Mouse (Mus musculus) MEL (cell line): Measurements from ENCODE around the gene Ndufa5. TPM values are rescaled to one million over a fixed set of nuclear protein-coding genes. Genes with fewer than 3 reads are reported as not detected.

ENCODE experiments used
- DNase-seq: peaks from one replicate; pipeline ENCODE4 v3.0.0; 2011; ENCODE audit warnings: low read depth, low spot score
- H3K27ac ChIP-seq: 2 replicates; pipeline ENCODE4 v1.5.1; 2012; ENCODE audit warnings: low read depth, mild to moderate bottlenecking, control low read depth, low read length, moderate library complexity; ENCODE audit not compliant: control insufficient read depth
- H3K27me3 ChIP-seq, 2 experiments: fragments of 150-350 bp in 1 of 2; sonication (generic) in 1 of 2; 2 replicates each; pipeline ENCODE4 v1.6.1; 2012; ENCODE audit warnings: low read length in 2 of 2, mild to moderate bottlenecking in 2 of 2, improper control_type of control experiment in 1 of 2, moderate library complexity in 1 of 2; ENCODE audit not compliant: insufficient read depth in 2 of 2, control insufficient read depth in 1 of 2
- H3K36me3 ChIP-seq, 2 experiments: 2 replicates each; pipeline ENCODE4 v1.6.1; 2012 to 2014; ENCODE audit warnings: low read length in 2 of 2, improper control_type of control experiment in 1 of 2, inconsistent platforms in 1 of 2, mild to moderate bottlenecking in 1 of 2; ENCODE audit not compliant: insufficient read depth in 2 of 2, control insufficient read depth in 1 of 2
- H3K4me1 ChIP-seq, 2 experiments: fragments of 150-350 bp in 1 of 2; sonication (generic) in 1 of 2; 2 replicates each; pipeline ENCODE4 v1.6.1; 2012; ENCODE audit warnings: low read length in 2 of 2, improper control_type of control experiment in 1 of 2, mild to moderate bottlenecking in 1 of 2; ENCODE audit not compliant: insufficient read depth in 2 of 2, control insufficient read depth in 1 of 2
- H3K4me3 ChIP-seq, 2 experiments: fragments of 150-350 bp in 1 of 2; sonication (generic) in 1 of 2; 2 replicates each; pipeline ENCODE4 v1.5.1; 2012; ENCODE audit warnings: low read depth in 2 of 2, low read length in 2 of 2, mild to moderate bottlenecking in 2 of 2, moderate library complexity in 2 of 2, control low read depth in 1 of 2, improper control_type of control experiment in 1 of 2; ENCODE audit not compliant: control insufficient read depth in 1 of 2, insufficient read depth in 1 of 2
- H3K79me2 ChIP-seq: 2 replicates; pipeline ENCODE4 v1.6.1; 2012; ENCODE audit warnings: mild to moderate bottlenecking, low read length, moderate library complexity; ENCODE audit not compliant: control insufficient read depth, poor library complexity, insufficient read depth
- H3K9ac ChIP-seq: 2 replicates; pipeline ENCODE4 v1.6.1; 2012; ENCODE audit warnings: low read depth, mild to moderate bottlenecking, control low read depth, low read length, moderate library complexity; ENCODE audit not compliant: control insufficient read depth, poor library complexity, severe bottlenecking
- H3K9me3 ChIP-seq: fragments of 150-350 bp; sonication (generic); replicated peaks from 2 replicates; pipeline ENCODE4 v1.6.1; 2012; ENCODE audit warnings: mild to moderate bottlenecking, low read length, improper control_type of control experiment, moderate library complexity; ENCODE audit not compliant: insufficient read depth
- BHLHE40 ChIP-seq: IDR thresholded peaks from 2 replicates; pipeline ENCODE4 v1.6.1; 2012; ENCODE audit warnings: low read depth, mild to moderate bottlenecking, inconsistent platforms, low read length, improper control_type of control experiment, borderline replicate concordance
- CHD1 ChIP-seq: IDR thresholded peaks from 2 replicates; pipeline ENCODE4 v1.6.1; 2012; ENCODE audit warnings: low read depth, mild to moderate bottlenecking, inconsistent platforms, low read length, improper control_type of control experiment
- CHD2 ChIP-seq: IDR thresholded peaks from 2 replicates; pipeline ENCODE4 v1.6.1; 2011; ENCODE audit warnings: low read length, improper control_type of control experiment
- CTCF ChIP-seq, 3 experiments: IDR thresholded peaks in 2 of 3; conservative IDR thresholded peaks in 1 of 3; 2 replicates each; pipeline ENCODE4 v1.5.1; 2011 to 2012; ENCODE audit warnings: low read length in 3 of 3, low read depth in 2 of 3, mild to moderate bottlenecking in 2 of 3, improper control_type of control experiment in 1 of 3, inconsistent platforms in 1 of 3, mixed read lengths in 1 of 3, moderate library complexity in 1 of 3; ENCODE audit not compliant: control insufficient read depth in 1 of 3, insufficient read depth in 1 of 3, poor library complexity in 1 of 3, severe bottlenecking in 1 of 3
- E2F4 ChIP-seq: IDR thresholded peaks from 2 replicates; pipeline ENCODE4 v1.6.1; 2011; ENCODE audit warnings: low read depth, low read length, improper control_type of control experiment, borderline replicate concordance
- EP300 ChIP-seq, 2 experiments: IDR thresholded peaks; 2 replicates each; pipeline ENCODE4 v1.6.1; 2011; ENCODE audit warnings: improper control_type of control experiment in 2 of 2, low read length in 2 of 2, low read depth in 1 of 2, mild to moderate bottlenecking in 1 of 2
- HCFC1 ChIP-seq: IDR thresholded peaks from 2 replicates; pipeline ENCODE4 v1.6.1; 2012; ENCODE audit warnings: low read depth, mild to moderate bottlenecking, inconsistent platforms, low read length, improper control_type of control experiment, moderate library complexity
- KAT2A ChIP-seq: conservative IDR thresholded peaks from 2 replicates; pipeline ENCODE4 v1.6.1; 2012; ENCODE audit warnings: low read depth, low read length, improper control_type of control experiment, inconsistent platforms
- MXI1 ChIP-seq: IDR thresholded peaks from 2 replicates; pipeline ENCODE4 v1.6.1; 2011; ENCODE audit warnings: mild to moderate bottlenecking, low read depth, low read length, improper control_type of control experiment
- MYB ChIP-seq: IDR thresholded peaks from 2 replicates; pipeline ENCODE4 v1.6.1; 2011; ENCODE audit warnings: mild to moderate bottlenecking, low read depth, low read length, improper control_type of control experiment
- MYC ChIP-seq: IDR thresholded peaks from 2 replicates; pipeline ENCODE4 v1.6.1; 2011; ENCODE audit warnings: low read depth, mild to moderate bottlenecking, low read length, improper control_type of control experiment, moderate library complexity
- NELFE ChIP-seq: IDR thresholded peaks from 2 replicates; pipeline ENCODE4 v1.6.1; 2011; ENCODE audit warnings: low read depth, low read length, improper control_type of control experiment
- NRF1 ChIP-seq: IDR thresholded peaks from 2 replicates; pipeline ENCODE4 v1.6.1; 2014; ENCODE audit warnings: low read depth, mild to moderate bottlenecking, inconsistent platforms, low read length, improper control_type of control experiment, moderate library complexity; ENCODE audit not compliant: poor library complexity, insufficient read depth, severe bottlenecking
- POLR2A ChIP-seq, 2 experiments: IDR thresholded peaks; 2 replicates each; pipeline ENCODE4 v1.6.1; 2011 to 2012; ENCODE audit warnings: low read length in 2 of 2, mild to moderate bottlenecking in 2 of 2, control low read depth in 1 of 2, improper control_type of control experiment in 1 of 2, low read depth in 1 of 2, moderate library complexity in 1 of 2; ENCODE audit not compliant: control insufficient read depth in 1 of 2, insufficient read depth in 1 of 2, poor library complexity in 1 of 2
- POLR2AphosphoS5 ChIP-seq: IDR thresholded peaks from 2 replicates; pipeline ENCODE4 v1.6.1; 2012; ENCODE audit warnings: low read depth, borderline replicate concordance, mild to moderate bottlenecking, inconsistent platforms, low read length, moderate library complexity, mixed read lengths
- RCOR1 ChIP-seq: IDR thresholded peaks from 2 replicates; pipeline ENCODE4 v1.6.1; 2012; ENCODE audit warnings: low read depth, mild to moderate bottlenecking, inconsistent platforms, low read length, improper control_type of control experiment
- SMC3 ChIP-seq: IDR thresholded peaks from 2 replicates; pipeline ENCODE4 v1.6.1; 2011; ENCODE audit warnings: low read depth, low read length, improper control_type of control experiment
- UBTF ChIP-seq: IDR thresholded peaks from 2 replicates; pipeline ENCODE4 v1.6.1; 2012; ENCODE audit warnings: low read depth, mild to moderate bottlenecking, inconsistent platforms, low read length, improper control_type of control experiment, moderate library complexity, borderline replicate concordance; ENCODE audit not compliant: insufficient read depth
- USF1 ChIP-seq: IDR thresholded peaks from 2 replicates; pipeline ENCODE4 v1.6.1; 2014; ENCODE audit warnings: low read depth, mild to moderate bottlenecking, inconsistent platforms, low read length, improper control_type of control experiment, moderate library complexity
- USF2 ChIP-seq, 2 experiments: IDR thresholded peaks; 2 replicates each; pipeline ENCODE4 v1.6.1; 2011 to 2012; ENCODE audit warnings: improper control_type of control experiment in 2 of 2, low read length in 2 of 2, borderline replicate concordance in 1 of 2, inconsistent platforms in 1 of 2, low read depth in 1 of 2, mild to moderate bottlenecking in 1 of 2; ENCODE audit not compliant: insufficient read depth in 1 of 2
- ZC3H11A ChIP-seq: IDR thresholded peaks from 2 replicates; pipeline ENCODE4 v1.6.1; 2012; ENCODE audit warnings: low read depth, mild to moderate bottlenecking, inconsistent platforms, low read length, improper control_type of control experiment
- ZKSCAN1 ChIP-seq: IDR thresholded peaks from 2 replicates; pipeline ENCODE4 v1.6.1; 2012; ENCODE audit warnings: low read depth, mild to moderate bottlenecking, inconsistent platforms, low read length, improper control_type of control experiment, moderate library complexity
- ZMIZ1 ChIP-seq: IDR thresholded peaks from 2 replicates; pipeline ENCODE4 v1.6.1; 2012; ENCODE audit warnings: low read depth, mild to moderate bottlenecking, inconsistent platforms, low read length, improper control_type of control experiment, moderate library complexity
- polyA plus RNA-seq, 2 experiments: library from polyadenylated mRNA; stranded (reverse) in 1 of 2; unstranded in 1 of 2; fragments of >175 nt in 1 of 2; fragments of >200 nt in 1 of 2; gene quantifications; 2 replicates each; pipeline versions ENCODE4 v1.2.1 to v1.2.4; 2012; ENCODE audit warnings: low replicate concordance in 2 of 2, low read depth in 1 of 2; ENCODE audit not compliant: insufficient read length in 2 of 2, insufficient read depth in 1 of 2, missing spikeins in 1 of 2
- total RNA-seq: library from RNA; depleted of rRNA; stranded (reverse); fragments of 300-350 nt; gene quantifications from 2 replicates; pipeline ENCODE4 v1.2.3, GENCODE M21; 2012

Gene Ndufa5
- total and polyA plus RNA-seq, 3 experiments = 225 to 235 TPM; not detected in 1

DNA sequence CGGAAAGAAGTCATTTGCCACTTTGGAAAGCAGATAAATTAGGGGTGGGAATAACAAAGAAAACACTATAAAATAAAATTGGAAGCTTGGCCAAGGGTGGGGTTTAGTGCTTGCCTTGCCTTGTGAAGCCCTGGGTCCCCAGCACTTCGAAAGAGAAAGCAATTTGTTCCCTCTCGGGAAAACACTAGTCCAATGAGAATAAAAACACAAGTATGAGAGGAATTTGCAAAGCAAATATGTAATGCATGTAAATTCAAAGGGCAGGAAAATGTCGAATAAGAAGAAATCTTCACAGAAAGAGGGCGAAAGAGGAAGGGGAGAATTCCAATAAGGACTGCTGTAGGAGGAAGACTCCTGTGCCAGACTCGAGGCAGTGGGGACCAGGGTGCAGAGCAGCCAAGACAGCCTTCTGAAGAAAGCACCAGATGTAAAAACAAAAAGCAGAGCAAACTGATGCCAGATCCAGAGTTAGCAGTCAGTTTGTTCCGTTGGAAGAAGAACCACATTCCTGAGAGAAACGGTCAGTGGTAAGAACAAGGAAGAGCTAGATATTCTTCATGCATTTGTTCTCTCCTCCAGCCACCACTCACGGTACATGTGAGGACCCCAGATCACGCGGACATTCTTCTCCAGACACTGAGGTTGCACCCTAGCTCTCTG is 26.7 kb upstream of the Ndufa5 start:
- H3K27ac ChIP-seq = no peak overlapping the region

DNA sequence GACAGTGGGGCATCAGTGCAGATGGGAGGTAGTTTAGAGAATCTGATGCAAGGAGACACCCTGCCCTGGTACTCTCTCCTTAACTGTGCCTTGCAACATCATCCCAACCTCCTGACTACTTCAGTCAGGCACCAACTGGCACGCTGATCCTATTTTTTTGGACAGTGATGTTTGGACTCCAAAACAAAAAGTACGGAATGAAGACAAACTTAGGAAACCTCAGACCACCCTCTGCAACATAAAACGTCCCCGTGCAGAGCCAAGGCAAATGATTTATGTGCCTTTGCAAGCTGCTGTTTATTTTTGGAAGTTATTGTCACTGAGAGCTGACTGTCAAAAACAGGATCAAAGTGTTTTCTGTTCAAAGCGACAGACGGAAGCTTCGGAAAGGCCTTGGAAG is 24.2 kb upstream of the Ndufa5 start:
- no peak for TF ChIP-seq RCOR1
- no peak for TF ChIP-seq USF2 (IDR thresholded peaks at IDR 0.05; ENCODE audit: borderline replicate concordance in 1 of 2, insufficient read depth in 1 of 2, low read depth in 1 of 2, low read length in 2 of 2)
- TF ChIP-seq MXI1 = no peak
- TF ChIP-seq EP300 (IDR thresholded peaks at IDR 0.05; ENCODE audit: low read depth in 1 of 2, low read length in 2 of 2) = no peak
- no peak for TF ChIP-seq E2F4
- no peak for TF ChIP-seq ZMIZ1
- TF ChIP-seq MYC = no peak
- no peak for TF ChIP-seq SMC3
- no peak for TF ChIP-seq CHD2
- Histone ChIP-seq H3K9me3 (no peaks in the 10 kb centered on the region), H3K27ac (no peak overlapping the region), H3K36me3 (no peaks in the 10 kb centered on the region), H3K4me3 (no peak overlapping the region), H3K27me3 (no peaks in the 10 kb centered on the region), H3K4me1 (no peaks in the 10 kb centered on the region), H3K79me2 (no peaks in the 10 kb centered on the region), H3K9ac (no peak overlapping the region)
- no peak for DNase-seq

More for the DNA sequence above, 26.7 kb upstream of the Ndufa5 start:
- Histone ChIP-seq H3K4me3 (no peak overlapping the region), H3K27me3 (peaks cover 0 to 1% of the 10 kb centered on the region in 2 experiments; a peak in 1 of 4 replicates), H3K79me2 (no peaks in the 10 kb centered on the region), H3K36me3 (no peaks in the 10 kb centered on the region), H3K9me3 (no peaks in the 10 kb centered on the region), H3K4me1 (no peaks in the 10 kb centered on the region), H3K9ac (no peak overlapping the region)
- TF ChIP-seq USF1 = no peak
- TF ChIP-seq ZC3H11A = no peak
- no peak for TF ChIP-seq HCFC1
- TF ChIP-seq CHD2 = no peak
- TF ChIP-seq ZMIZ1 = no peak
- no peak for TF ChIP-seq MYB
- no peak for TF ChIP-seq POLR2AphosphoS5
- no peak for TF ChIP-seq BHLHE40
- no peak for TF ChIP-seq NRF1
- TF ChIP-seq NELFE = no peak
- no peak for TF ChIP-seq E2F4
- TF ChIP-seq CTCF (IDR thresholded peaks at IDR 0.05 in 2 of 3, conservative IDR thresholded peaks at IDR 0.05 in 1 of 3; ENCODE audit: control insufficient read depth in 1 of 3, insufficient read depth in 1 of 3, low read depth in 2 of 3, low read length in 3 of 3, poor library complexity in 1 of 3, severe bottlenecking in 1 of 3) = no peak
- no peak for TF ChIP-seq ZKSCAN1
- TF ChIP-seq RCOR1 = no peak
- TF ChIP-seq KAT2A = no peak
- TF ChIP-seq POLR2A (IDR thresholded peaks at IDR 0.05; ENCODE audit: control insufficient read depth in 1 of 2, insufficient read depth in 1 of 2, low read depth in 1 of 2, low read length in 2 of 2, poor library complexity in 1 of 2) = no peak
- no peak for TF ChIP-seq MYC
- no peak for TF ChIP-seq CHD1
- TF ChIP-seq UBTF = no peak
- no peak for DNase-seq
